Mouse (Mus musculus) liver, embryonic 14.5 days (tissue): Measurements from ENCODE around the gene Negr1. TPM values are rescaled to one million over a fixed set of nuclear protein-coding genes. Genes with fewer than 3 reads are reported as not detected.

Experiments
- ATAC-seq: fragments of 200-750 bp; cut with Nextera tagmentation; 2 replicates; pipeline ENCODE4 v1.8.0; 2017; ENCODE audit warnings: moderate number of reproducible peaks, mild to moderate bottlenecking, moderate library complexity; ENCODE audit not compliant: insufficient read depth
- DNase-seq, 3 experiments: peaks; one replicate each; pipeline ENCODE4 v3.0.0-alpha.2; 2012 to 2013; ENCODE audit warnings: low read depth in 3 of 3, low spot score in 3 of 3
- H3K27ac ChIP-seq: fragments of 300-500 bp; sonication (generic); 2 replicates; pipeline ENCODE4 v1.5.1; 2014; ENCODE audit warnings: moderate library complexity, mild to moderate bottlenecking, control low read depth, inconsistent platforms
- H3K27me3 ChIP-seq: fragments of 300-500 bp; sonication (generic); 2 replicates; pipeline ENCODE4 v1.6.1; 2014; ENCODE audit warnings: mild to moderate bottlenecking, low read length, moderate library complexity; ENCODE audit not compliant: control insufficient read depth, insufficient read depth
- H3K36me3 ChIP-seq: fragments of 300-500 bp; sonication (generic); replicated peaks from 2 replicates; pipeline ENCODE4 v1.6.1; 2014; ENCODE audit warnings: low read depth; ENCODE audit not compliant: control insufficient read depth, insufficient read depth
- H3K4me1 ChIP-seq, 2 experiments: fragments of 200-500 bp in 1 of 2; fragments of 300-500 bp in 1 of 2; sonication (generic) in 1 of 2; replicated peaks; 2 replicates each; pipeline ENCODE4 v1.6.1; 2012 to 2014; ENCODE audit warnings: antibody characterized with exemption in 1 of 2, inconsistent platforms in 1 of 2, low read length in 1 of 2; ENCODE audit not compliant: control insufficient read depth in 2 of 2, insufficient read depth in 2 of 2
- H3K4me2 ChIP-seq: fragments of 300-500 bp; sonication (generic); 2 replicates; pipeline ENCODE4 v1.6.1; 2014; ENCODE audit warnings: low read depth, mild to moderate bottlenecking, control low read depth, moderate library complexity
- H3K4me3 ChIP-seq, 2 experiments: fragments of 200-500 bp in 1 of 2; fragments of 300-500 bp in 1 of 2; sonication (generic) in 1 of 2; 2 replicates each; pipeline ENCODE4 v1.5.1; 2012 to 2014; ENCODE audit warnings: low read depth in 2 of 2, low read length in 2 of 2, mild to moderate bottlenecking in 2 of 2, control low read depth in 1 of 2, inconsistent platforms in 1 of 2, moderate library complexity in 1 of 2; ENCODE audit not compliant: insufficient read depth in 1 of 2
- H3K9ac ChIP-seq: fragments of 300-500 bp; sonication (generic); replicated peaks from 2 replicates; pipeline ENCODE4 v1.6.1; 2014; ENCODE audit warnings: mild to moderate bottlenecking, control low read depth, moderate library complexity
- H3K9me3 ChIP-seq: fragments of 300-500 bp; sonication (generic); 2 replicates; pipeline ENCODE4 v1.6.1; 2016; ENCODE audit warnings: low read length, mixed read lengths; ENCODE audit not compliant: control insufficient read depth
- CTCF ChIP-seq: IDR thresholded peaks from 2 replicates; pipeline ENCODE4 v1.5.1; 2016; ENCODE audit warnings: antibody characterized with exemption, low read depth, control low read depth
- EP300 ChIP-seq: IDR thresholded peaks from 2 replicates; pipeline ENCODE4 v1.6.1; 2016; ENCODE audit warnings: antibody characterized with exemption, low read depth
- WGBS: fragments of 180-500 bp; shearing (Covaris S2); extraction: QIAGEN DNeasy Blood & Tissue Kit; methylation state at CpG from one replicate; pipeline ENCODE4 v1.1.7; 2014; ENCODE audit not compliant: insufficient replicate concordance; 5-methylcytosine and 5-hydroxymethylcytosine counted together
- polyA plus RNA-seq, 2 experiments: library from polyadenylated mRNA; depleted of rRNA in 1 of 2; stranded (reverse) in 1 of 2; unstranded in 1 of 2; fragments of >200 nt; fragmentation: Nextera tagmentation in 1 of 2; extraction: Ambion mirVana in 1 of 2; gene quantifications; 2 replicates each; pipeline versions ENCODE4 v1.2.1 to v1.2.3; 2012 to 2014

The Negr1 gene
- polyA plus RNA-seq, 2 experiments = 0.03 TPM; not detected in 1

GRCm38 (mm10) chr3:157079966-157080306, 518.3 kb downstream of the Negr1 start:
- no peak for DNase-seq

GRCm38 (mm10) chr3:157080585-157080984, 519.0 kb downstream of the Negr1 start:
- Histone ChIP-seq H3K4me3 (no peak overlapping the region), H3K36me3 (no peaks in the 10 kb centered on the region), H3K9ac (no peak overlapping the region), H3K27ac (no peak overlapping the region), H3K27me3 (no peaks in the 10 kb centered on the region), H3K4me2 (no peak overlapping the region), H3K4me1 (peaks cover 0 to 2% of the 10 kb centered on the region in 2 experiments; a peak in 2 of 4 replicates), H3K9me3 (no peaks in the 10 kb centered on the region)
- 59% methylated on average over 1 of the region's 1 CpGs for WGBS
- TF ChIP-seq CTCF = no peak
- no peak for TF ChIP-seq EP300
- ATAC-seq (no peak), DNase-seq (no peak)

More at GRCm38 (mm10) chr3:157079966-157080306, 518.3 kb downstream of the Negr1 start:
- Histone ChIP-seq H3K9me3 (no peaks in the 10 kb centered on the region), H3K36me3 (no peaks in the 10 kb centered on the region), H3K27ac (no peak overlapping the region), H3K4me1 (peaks cover 0 to 2% of the 10 kb centered on the region in 2 experiments; a peak in 2 of 4 replicates), H3K4me2 (no peak overlapping the region), H3K4me3 (no peak overlapping the region), H3K27me3 (no peaks in the 10 kb centered on the region), H3K9ac (no peak overlapping the region)
- WGBS = 36% methylated on average over 1 of the region's 1 CpGs
- no peak for ATAC-seq
- TF ChIP-seq CTCF (no peak), EP300 (no peak)

GRCm38 (mm10) chr3:157082808-157083784, 521.5 kb downstream of the Negr1 start:
- no peaks in the 10 kb centered on the region for H3K36me3 ChIP-seq
- DNase-seq (no peak), ATAC-seq (0 out of 2 replicates have a peak, but pooled peaks have one; percentile 13)
- no peaks in the 10 kb centered on the region for H3K27me3 ChIP-seq
- peaks cover 0 to 2% of the 10 kb centered on the region in 2 experiments; a peak in 2 of 4 replicates for H3K4me1 ChIP-seq
- no peak overlapping the region for H3K27ac ChIP-seq
- H3K9ac ChIP-seq = no peak overlapping the region
- no peak for TF ChIP-seq CTCF
- no peak for TF ChIP-seq EP300
- WGBS = 61% methylated on average over 8 of the region's 8 CpGs
- no peaks in the 10 kb centered on the region for H3K9me3 ChIP-seq
- no peak overlapping the region for H3K4me2 ChIP-seq
- no peak overlapping the region for H3K4me3 ChIP-seq

- no peak for DNase-seq
- Histone ChIP-seq H3K27me3 (no peaks in the 10 kb centered on the region), H3K27ac (no peak overlapping the region), H3K9me3 (no peaks in the 10 kb centered on the region), H3K4me2 (no peak overlapping the region), H3K4me3 (no peak overlapping the region), H3K36me3 (no peaks in the 10 kb centered on the region), H3K4me1 (peaks cover 0 to 2% of the 10 kb centered on the region in 2 experiments; a peak in 2 of 4 replicates), H3K9ac (no peak overlapping the region)
- ATAC-seq = no peak
- TF ChIP-seq EP300 = no peak
- TF ChIP-seq CTCF = no peak
- WGBS = 47% methylated on average over 1 of the region's 1 CpGs
These were observed 523.6 kb downstream of the Negr1 start for GRCm38 (mm10) chr3:157085180-157085579.

- WGBS = 25% methylated on average over 4 of the region's 4 CpGs
These were observed 528.5 kb downstream of the Negr1 start for GRCm38 (mm10) chr3:157090051-157090450.

More at GRCm38 (mm10) chr3:157090051-157090450, 528.5 kb downstream of the Negr1 start:
- H3K9me3 ChIP-seq = no peaks in the 10 kb centered on the region
- ATAC-seq (no peak), DNase-seq (no peak)
- H3K27ac ChIP-seq = no peak overlapping the region
- H3K4me2 ChIP-seq = no peak overlapping the region
- H3K36me3 ChIP-seq = no peaks in the 10 kb centered on the region
- TF ChIP-seq CTCF = no peak
- no peak for TF ChIP-seq EP300
- no peaks in the 10 kb centered on the region for H3K27me3 ChIP-seq
- H3K4me3 ChIP-seq = no peak overlapping the region
- no peak overlapping the region for H3K9ac ChIP-seq
- no peaks in the 10 kb centered on the region for H3K4me1 ChIP-seq
